Mouse (Mus musculus): Measurements from ENCODE around the gene Gm49405. TPM values are rescaled to one million over a fixed set of nuclear protein-coding genes. Genes with fewer than 3 reads are reported as not detected.

The Gm49405 gene
- total RNA-seq, 1 experiment from 2014 or later = 1.8 TPM

DNA sequence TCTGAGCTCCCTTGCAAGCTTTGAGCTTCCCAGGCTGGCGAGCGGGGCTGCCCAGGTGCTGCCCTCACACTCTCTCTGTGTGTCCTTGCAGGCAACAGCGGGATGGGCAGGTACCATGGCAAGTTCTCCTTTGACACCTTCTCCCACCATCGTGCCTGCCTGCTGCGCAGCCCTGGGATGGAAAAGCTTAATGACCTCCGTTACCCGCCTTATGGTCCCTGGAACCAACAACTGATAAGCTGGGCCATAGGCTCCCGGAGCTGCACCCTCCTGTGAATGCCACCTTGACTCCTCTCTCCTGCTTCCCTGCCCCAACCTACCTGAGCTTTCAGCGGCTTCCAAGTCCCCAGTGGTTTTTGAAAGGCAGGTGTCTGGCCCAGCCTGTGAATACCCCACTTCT, 19.5 kb upstream of the Gm49405 start:
- no peak for ATAC-seq (replicated peaks in 1 of 2; ENCODE audit: insufficient read depth in 1 of 2, low FRiP score in 2 of 2, low TSS enrichment in 1 of 2, low read depth in 1 of 2, poor library complexity in 2 of 2, severe bottlenecking in 2 of 2)

DNA sequence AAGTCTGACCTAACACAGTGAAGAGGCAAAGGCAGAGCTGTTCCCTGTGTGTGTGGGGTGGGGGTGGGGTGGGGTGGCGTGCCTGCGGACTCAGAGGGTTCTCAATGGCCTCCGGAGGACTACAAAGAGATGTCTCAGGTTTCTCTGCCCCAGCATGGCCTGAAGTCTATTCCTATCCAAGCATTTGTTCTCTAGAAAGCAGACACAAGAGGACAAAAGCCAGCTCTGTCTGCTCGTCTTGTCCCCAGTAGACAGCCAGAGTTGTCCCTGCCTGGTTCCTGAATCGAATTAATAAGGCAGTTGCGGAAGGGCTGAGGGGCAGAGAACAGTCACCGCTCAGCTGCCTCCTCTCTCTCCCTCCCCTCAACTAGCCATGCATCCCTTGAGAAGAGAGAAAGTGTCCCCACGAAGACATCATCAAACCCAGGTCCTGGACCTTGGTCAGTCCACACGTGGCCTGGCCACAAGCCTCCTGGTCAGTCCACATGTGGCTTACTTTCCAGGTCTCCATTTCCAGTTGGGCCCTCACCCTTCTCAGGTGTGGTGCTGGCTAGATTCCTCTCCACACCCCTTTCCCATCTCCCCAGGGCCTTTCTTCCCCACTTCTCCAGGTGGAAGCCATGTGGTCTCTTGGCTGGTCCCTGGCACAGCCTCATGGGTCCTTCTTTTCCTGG, 16.8 kb upstream of the Gm49405 start:
- ATAC-seq (replicated peaks in 1 of 2; ENCODE audit: insufficient read depth in 1 of 2, low FRiP score in 2 of 2, low TSS enrichment in 1 of 2, low read depth in 1 of 2, poor library complexity in 2 of 2, severe bottlenecking in 2 of 2) = no peak

DNA sequence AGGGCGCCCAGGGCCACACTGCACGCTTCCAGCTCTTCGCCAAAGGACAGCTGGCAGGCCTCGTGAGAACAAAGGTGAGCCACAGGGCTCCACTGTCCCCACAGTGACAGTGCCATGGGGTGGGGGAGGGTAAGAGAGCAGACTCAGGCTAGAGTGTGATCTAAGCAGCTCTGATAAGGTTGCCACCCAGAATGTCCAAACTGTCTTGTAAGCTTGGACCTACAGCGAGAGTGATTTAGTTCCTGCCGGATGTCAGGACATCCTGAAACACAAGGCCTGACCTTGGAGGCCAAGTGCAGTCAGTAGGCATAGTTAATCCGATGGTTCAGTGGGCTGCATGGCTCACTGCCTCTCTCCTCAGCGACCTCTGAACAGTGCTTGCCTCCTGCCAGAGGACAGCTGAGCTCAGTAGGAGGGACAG, 15.2 kb upstream of the Gm49405 start:
- peak; percentile 16 to 23; a peak in 1 of 4 replicates for ATAC-seq (replicated peaks in 1 of 2; ENCODE audit: insufficient read depth in 1 of 2, low FRiP score in 2 of 2, low TSS enrichment in 1 of 2, low read depth in 1 of 2, poor library complexity in 2 of 2, severe bottlenecking in 2 of 2)

DNA sequence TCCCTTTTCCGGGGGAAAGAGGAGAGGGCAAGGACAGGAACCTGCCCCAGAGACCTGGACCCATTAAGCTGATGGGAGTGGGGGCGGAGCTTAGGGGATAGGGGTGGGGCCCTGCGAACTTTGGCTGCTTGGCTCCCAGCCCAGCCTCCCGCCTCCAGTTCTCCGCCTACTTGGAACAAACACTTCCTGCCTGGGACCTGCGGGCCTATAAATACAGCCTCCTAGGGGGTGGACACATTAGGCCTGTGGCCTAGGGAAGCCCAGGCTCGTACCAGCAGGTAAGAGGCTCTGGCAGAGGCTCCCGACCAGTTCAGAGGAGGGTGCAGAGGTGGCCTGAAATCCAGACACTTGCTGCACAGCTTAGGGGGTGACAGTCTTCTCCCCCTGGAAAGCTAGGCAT, 14.1 kb upstream of the Gm49405 start, which contains the start of gene Acy3:
TSS of gene Acy3 (plus strand) at position 237 of the 400 bp plus-strand sequence.
- ATAC-seq (replicated peaks in 1 of 2; ENCODE audit: insufficient read depth in 1 of 2, low FRiP score in 2 of 2, low TSS enrichment in 1 of 2, low read depth in 1 of 2, poor library complexity in 2 of 2, severe bottlenecking in 2 of 2) = peak; percentile 39 to 49; a peak in 3 of 4 replicates

DNA sequence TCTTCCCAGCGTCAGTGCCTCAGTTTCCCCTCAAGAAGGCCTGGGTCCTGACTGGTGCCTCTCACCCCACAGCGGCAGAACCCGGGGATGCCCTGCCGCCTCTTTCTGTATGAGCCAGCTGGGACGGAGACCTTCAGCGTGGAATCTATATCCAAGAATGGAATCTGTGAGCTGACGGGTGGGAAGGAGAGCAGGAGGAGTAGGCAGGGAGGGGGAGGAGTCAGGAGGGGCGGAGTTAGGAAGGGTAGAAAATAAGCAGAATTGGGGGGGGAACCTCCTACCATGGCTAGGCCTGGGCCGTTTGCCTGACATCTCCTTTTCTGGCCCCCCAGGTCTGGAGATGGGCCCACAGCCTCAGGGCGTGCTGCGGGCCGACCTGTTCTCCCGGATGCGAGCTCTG, 12.4 kb upstream of the Gm49405 start:
- no peak for ATAC-seq (replicated peaks in 1 of 2; ENCODE audit: insufficient read depth in 1 of 2, low FRiP score in 2 of 2, low TSS enrichment in 1 of 2, low read depth in 1 of 2, poor library complexity in 2 of 2, severe bottlenecking in 2 of 2)

DNA sequence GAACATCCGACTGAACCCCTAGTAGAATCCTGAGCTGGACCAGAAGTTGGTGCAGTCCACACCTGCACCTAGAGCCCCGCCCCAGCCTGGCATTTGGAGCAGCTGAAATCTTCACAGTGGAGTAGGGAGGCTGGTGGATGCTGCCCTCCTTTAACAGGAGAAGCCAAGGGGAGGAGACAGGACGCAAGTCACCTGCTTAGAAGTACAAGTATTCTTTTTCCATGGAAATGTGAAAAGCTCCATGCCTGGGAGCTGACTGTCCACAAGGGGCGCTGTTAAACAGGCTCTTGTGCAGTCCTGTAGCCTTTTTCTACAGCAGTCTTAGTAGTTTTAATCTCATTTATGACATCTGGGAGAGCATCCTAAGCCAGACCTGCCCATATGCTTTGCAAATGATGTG, 11.7 kb upstream of the Gm49405 start:
- no peak for ATAC-seq (replicated peaks in 1 of 2; ENCODE audit: insufficient read depth in 1 of 2, low FRiP score in 2 of 2, low TSS enrichment in 1 of 2, low read depth in 1 of 2, poor library complexity in 2 of 2, severe bottlenecking in 2 of 2)

DNA sequence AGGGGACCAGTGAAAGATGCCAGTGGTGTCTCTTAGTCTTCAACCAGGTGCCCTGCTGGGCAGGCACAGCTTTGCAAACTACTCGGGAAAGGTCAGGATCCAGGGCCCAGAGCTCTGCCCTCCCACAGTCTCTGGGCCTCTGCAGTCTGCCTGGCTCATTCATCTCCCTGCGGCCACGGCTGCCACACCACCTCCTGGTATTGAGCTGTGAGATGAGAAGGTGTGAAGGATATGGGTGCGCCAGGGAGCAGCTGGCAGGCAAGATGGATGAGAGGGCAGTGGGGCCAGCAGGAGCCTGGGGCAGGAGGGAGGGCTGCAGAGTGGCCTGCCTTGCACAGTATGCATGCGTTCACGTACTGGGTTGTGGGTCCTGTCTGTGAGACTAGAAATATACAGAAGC, 9.6 kb upstream of the Gm49405 start:
- ATAC-seq (replicated peaks in 1 of 2; ENCODE audit: insufficient read depth in 1 of 2, low FRiP score in 2 of 2, low TSS enrichment in 1 of 2, low read depth in 1 of 2, poor library complexity in 2 of 2, severe bottlenecking in 2 of 2) = no peak

DNA sequence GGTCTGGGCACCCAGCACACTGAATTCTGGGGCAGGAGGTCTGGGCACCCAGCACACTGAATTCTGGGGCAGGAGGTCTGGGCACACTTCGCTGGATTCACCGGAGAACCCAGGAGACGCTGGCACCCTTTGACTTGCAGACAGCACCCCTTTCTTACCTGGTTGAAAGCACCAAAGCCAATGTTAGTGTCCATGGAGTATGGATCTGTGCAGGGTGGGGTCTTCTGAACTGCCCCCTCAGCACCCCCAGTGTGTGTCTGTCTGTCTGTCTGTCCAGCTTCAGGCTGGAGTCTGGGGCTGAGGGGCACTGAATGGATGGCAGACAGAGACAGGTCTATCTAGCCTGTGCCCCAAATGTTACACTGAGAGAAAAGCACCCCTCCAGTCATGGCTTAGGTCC, 8.9 kb upstream of the Gm49405 start:
- no peak for ATAC-seq (replicated peaks in 1 of 2; ENCODE audit: insufficient read depth in 1 of 2, low FRiP score in 2 of 2, low TSS enrichment in 1 of 2, low read depth in 1 of 2, poor library complexity in 2 of 2, severe bottlenecking in 2 of 2)

DNA sequence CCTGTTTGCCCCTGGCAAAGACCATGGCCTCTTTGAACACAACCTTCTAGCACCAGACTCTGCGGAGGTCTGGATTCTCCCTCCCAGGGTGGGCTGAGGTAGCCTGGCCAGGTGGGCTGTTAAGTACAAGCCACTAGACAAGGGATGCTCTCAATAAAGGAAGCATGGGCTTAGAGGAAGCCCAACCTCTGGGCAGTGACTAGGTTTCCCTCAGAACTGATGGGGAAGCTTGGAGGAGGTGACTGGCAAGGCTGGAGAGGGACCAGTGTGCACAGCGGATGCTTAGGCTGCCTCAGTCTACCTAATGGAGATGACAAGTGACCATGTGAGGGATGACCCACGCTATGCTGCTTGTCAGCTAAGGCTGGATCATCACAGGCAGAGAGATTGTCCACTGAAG, 8.5 kb upstream of the Gm49405 start:
- no peak for ATAC-seq (replicated peaks in 1 of 2; ENCODE audit: insufficient read depth in 1 of 2, low FRiP score in 2 of 2, low TSS enrichment in 1 of 2, low read depth in 1 of 2, poor library complexity in 2 of 2, severe bottlenecking in 2 of 2)

DNA sequence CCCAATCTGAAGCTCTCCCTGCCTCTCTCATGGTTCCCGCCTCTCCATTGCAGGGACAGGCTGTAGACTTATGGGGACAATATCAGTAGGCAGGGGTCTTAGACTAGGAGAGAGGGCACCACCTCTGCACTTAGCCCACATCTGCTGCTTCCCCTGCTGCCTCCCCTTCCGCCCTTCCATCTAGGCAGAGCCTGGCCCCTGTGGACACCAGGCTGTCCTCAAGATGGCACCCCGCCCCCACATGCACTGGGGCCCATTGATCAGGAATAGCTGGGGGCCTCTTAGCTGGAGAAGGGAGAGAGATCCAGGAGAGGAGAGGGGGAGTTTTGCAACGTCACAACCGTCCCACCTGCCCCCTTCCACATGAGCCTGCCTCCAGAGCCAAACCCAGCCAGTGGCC, 8.0 kb upstream of the Gm49405 start, which contains the start of gene Tbx10:
TSS of gene Tbx10 (plus strand) at position 337 of the 400 bp plus-strand sequence.
- no peak for ATAC-seq (replicated peaks in 1 of 2; ENCODE audit: insufficient read depth in 1 of 2, low FRiP score in 2 of 2, low TSS enrichment in 1 of 2, low read depth in 1 of 2, poor library complexity in 2 of 2, severe bottlenecking in 2 of 2)

DNA sequence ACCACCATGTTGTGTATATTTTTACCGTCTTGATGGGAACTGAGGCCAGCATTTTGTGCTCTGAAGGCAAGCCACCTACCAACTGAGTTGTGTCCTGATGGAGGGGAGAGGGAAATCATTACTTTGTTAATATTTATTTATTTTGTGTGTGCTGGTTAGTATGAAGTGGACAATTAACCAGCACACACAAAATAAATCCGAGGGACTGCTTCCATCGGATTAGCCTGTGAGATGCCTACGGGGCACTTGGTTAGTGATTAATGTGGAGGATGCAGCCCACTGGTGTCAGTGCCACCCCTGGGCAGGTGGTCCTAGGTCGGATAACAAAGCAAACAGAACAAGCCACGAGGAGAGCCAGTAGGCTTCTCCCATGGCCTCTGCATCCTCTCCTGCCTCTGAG, 5.5 kb upstream of the Gm49405 start:
- ATAC-seq (replicated peaks in 1 of 2; ENCODE audit: insufficient read depth in 1 of 2, low FRiP score in 2 of 2, low TSS enrichment in 1 of 2, low read depth in 1 of 2, poor library complexity in 2 of 2, severe bottlenecking in 2 of 2) = no peak

DNA sequence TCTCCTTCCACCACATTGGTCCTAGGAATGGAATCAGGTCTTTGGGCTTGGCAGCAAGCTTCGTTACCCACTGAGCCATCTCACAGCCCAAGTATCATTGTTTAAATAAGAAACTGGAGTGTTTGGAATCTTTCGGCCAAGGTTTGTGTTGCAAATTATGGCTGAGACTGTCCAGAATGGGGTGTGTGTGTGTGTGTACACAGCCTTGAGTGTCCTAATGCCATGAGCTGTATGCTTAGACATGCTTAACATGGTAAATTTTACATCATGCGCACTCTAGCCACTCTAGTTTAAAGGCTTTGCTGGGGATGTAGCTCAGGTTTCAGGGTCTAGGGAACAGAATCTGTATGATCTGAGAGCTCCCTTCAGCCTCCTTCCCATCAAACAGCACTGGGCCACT, 4.9 kb upstream of the Gm49405 start:
- no peak for ATAC-seq (replicated peaks in 1 of 2; ENCODE audit: insufficient read depth in 1 of 2, low FRiP score in 2 of 2, low TSS enrichment in 1 of 2, low read depth in 1 of 2, poor library complexity in 2 of 2, severe bottlenecking in 2 of 2)

DNA sequence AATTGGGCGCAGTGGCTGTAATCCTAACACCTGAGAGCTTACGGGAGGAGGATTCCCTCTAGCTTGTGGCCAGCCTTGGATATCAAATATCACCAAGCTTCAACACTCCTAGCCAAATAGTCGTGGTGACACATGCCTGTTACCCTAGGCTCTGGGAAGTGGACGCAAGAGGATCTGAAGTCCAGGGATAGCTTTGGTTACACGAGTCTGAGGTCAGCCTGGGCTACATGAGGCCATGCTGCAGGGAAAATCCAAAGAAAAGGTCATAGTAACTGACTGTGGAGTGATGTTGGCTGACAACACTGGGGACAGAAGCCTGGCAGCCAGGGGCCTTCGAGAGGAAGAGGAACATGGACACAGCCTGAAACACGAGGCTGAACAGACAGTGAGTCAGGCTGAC, 4.3 kb upstream of the Gm49405 start:
- no peak for ATAC-seq (replicated peaks in 1 of 2; ENCODE audit: insufficient read depth in 1 of 2, low FRiP score in 2 of 2, low TSS enrichment in 1 of 2, low read depth in 1 of 2, poor library complexity in 2 of 2, severe bottlenecking in 2 of 2)

DNA sequence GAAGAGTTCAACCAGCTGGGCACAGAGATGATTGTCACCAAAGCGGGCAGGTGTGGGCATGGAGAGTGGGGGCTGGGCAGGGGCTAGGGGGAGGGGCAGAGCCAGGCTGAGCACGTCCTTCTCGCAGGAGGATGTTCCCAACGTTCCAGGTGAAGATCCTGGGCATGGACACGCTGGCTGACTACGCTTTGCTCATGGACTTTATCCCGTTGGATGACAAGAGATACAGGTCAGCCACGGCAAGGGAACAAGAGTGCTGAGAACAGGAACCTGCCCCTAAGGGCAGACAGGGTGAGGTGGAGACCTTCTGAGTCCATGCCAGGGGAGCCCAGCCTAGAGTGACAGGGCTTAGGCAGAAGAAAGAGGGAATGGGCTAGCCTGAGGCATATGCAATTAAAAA, 3.7 kb upstream of the Gm49405 start:
- no peak for ATAC-seq (replicated peaks in 1 of 2; ENCODE audit: insufficient read depth in 1 of 2, low FRiP score in 2 of 2, low TSS enrichment in 1 of 2, low read depth in 1 of 2, poor library complexity in 2 of 2, severe bottlenecking in 2 of 2)

DNA sequence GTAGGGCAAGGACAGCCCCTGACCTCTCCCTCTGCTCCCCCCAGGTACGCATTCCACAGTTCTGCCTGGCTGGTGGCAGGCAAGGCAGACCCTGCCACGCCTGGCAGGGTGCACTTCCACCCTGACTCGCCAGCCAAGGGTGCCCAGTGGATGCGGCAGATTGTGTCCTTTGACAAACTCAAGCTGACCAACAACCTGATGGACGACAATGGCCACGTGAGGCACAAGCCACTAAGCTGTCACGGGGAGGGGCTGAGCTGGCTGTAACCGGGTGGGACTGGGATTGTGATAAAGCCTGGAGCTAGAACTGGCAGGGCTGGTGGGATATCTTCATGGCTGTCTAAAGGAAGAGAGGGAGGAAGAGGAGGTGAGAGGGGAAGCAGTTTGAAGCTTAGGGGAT, 3.2 kb upstream of the Gm49405 start:
- ATAC-seq (replicated peaks in 1 of 2; ENCODE audit: insufficient read depth in 1 of 2, low FRiP score in 2 of 2, low TSS enrichment in 1 of 2, low read depth in 1 of 2, poor library complexity in 2 of 2, severe bottlenecking in 2 of 2) = no peak

DNA sequence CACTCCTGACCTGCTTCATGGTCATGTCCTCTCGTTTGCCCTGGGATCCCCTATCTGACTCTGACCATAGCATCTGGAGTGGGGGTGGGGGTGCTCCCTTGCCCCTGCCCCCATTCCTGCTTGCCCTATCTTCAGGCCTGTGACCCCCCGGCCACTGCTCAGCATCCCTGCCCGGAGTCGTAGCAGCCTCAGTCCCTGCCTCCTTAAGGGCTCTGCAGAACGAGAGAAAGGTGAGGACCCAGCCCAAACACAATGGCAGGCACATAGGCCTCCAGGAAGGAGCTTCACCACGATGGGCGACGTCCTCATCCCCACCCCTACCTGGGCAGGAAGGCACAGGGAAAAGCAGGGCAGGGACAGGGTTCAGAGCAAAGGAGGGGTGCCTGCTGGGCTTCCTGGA, 2.1 kb upstream of the Gm49405 start:
- ATAC-seq (replicated peaks in 1 of 2; ENCODE audit: insufficient read depth in 1 of 2, low FRiP score in 2 of 2, low TSS enrichment in 1 of 2, low read depth in 1 of 2, poor library complexity in 2 of 2, severe bottlenecking in 2 of 2) = no peak

DNA sequence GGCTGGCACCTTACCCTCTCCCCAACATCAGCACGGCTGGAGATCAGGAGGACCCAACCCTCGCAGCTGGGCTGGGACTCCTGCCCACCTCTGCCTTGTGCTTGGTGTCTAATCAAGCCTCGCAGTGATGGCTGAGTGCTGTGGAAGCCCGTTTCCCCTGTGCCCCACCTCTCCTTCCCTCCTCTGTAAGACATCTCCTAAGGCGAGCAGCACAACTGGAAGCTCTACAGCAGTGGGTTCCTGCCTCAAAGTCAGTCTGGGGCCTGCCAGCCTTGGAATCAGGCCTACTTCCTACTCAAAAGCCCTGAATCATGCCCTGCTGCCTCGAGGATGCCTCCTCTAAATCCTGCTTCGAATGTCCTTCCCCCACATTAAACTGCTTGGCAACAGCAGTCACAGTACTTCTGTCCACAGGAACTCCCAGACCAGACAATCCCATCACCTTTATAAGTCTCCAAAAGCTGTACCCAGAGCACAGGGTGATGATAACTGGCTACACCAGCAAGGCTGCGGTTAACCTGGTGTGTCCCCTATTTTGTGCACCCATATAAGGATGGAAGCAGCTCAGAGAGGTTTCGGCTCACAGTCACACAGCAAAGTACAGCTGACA, 1.2 kb upstream of the Gm49405 start:
- ATAC-seq (replicated peaks in 1 of 2; ENCODE audit: insufficient read depth in 1 of 2, low FRiP score in 2 of 2, low TSS enrichment in 1 of 2, low read depth in 1 of 2, poor library complexity in 2 of 2, severe bottlenecking in 2 of 2) = no peak; a peak in 1 of 4 replicates

DNA sequence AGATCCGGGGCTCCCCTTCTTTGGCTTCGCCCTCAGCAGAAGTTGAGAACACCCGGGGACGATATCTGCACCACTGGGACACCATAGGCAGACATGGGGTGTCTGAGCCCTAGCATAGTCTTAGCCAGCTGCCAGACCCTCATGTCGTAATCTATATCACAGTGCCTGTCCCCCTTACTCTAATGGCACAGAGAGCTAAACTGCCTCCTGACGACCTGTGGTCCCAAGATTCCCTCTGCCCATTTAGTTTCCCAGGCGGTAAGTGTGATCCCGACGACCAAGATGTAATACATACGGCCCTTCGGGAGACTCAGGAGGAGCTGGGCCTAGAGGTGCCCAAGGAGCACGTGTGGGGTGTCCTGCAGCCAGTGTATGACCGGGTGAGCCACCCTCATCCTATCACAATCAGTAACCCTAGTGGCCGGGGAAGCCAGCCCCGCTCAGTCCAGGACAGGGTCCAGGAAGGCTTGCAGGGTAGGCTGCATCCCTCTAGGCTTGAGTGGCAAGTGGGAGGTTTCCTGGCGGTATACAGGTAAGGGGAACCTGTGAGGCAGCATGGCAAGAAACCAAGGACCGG, 611 bp downstream of the Gm49405 start:
- no peak for ATAC-seq (replicated peaks in 1 of 2; ENCODE audit: insufficient read depth in 1 of 2, low FRiP score in 2 of 2, low TSS enrichment in 1 of 2, low read depth in 1 of 2, poor library complexity in 2 of 2, severe bottlenecking in 2 of 2)

DNA sequence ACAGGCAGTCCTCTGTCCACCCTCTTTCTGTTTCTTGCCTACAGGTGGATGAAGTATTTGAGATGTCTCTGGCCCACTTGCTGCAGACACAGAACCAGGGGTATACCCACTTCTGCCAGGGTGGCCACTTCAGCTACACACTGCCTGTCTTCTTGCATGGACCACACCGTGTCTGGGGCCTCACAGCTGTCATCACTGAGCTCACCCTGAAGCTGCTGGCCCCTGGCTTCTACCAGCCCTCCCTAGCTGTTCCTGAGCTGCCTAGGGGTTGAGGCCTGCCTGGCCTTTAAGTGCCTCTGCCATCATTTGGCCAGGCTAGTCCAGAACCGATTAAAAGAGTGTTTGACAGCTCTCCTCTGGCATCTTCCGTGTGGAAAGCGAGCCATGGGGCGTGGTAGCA, 1.3 kb downstream of the Gm49405 start:
- ATAC-seq (replicated peaks in 1 of 2; ENCODE audit: insufficient read depth in 1 of 2, low FRiP score in 2 of 2, low TSS enrichment in 1 of 2, low read depth in 1 of 2, poor library complexity in 2 of 2, severe bottlenecking in 2 of 2) = no peak
